Mouse (Mus musculus): ENCODE data around the gene Cpxm1.

Cpxm1 gene

DNA sequence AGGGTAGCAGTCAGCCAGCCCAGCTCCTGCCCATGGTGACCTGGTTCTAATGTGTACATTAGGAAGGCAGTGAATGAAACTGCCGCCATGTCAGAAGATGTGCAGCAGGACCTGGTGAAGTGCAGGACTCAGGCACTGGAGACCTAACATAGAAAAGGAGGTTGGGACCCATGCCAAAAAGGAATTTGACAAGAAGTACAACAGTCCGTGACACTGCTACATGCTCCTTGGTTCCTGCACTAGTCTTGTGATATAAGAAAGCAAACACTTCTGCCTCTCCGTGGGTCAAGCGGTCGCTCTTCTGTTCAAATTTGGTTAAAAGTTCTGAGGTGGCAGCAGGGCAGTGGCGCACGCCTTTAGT is 56.2 kb downstream of the Cpxm1 start:
- no peak for DNase-seq (ENCODE audit: low read depth in 1 of 2, low spot score in 2 of 2)

All from monocyte, adult 2 months (primary cell).